Mouse (Mus musculus) lung, embryonic 14.5 days (tissue): ENCODE measurements at regions not wholly inside any gene's neighbourhood (a gene's known extent, or its start where the extent isn't known, plus 50 kb on each side); places are given as distances from the start of the nearest gene placed in this dataset.

Experiments
- ATAC-seq: fragments of 200-750 bp; cut with Nextera tagmentation; 2 replicates; pipeline ENCODE4 v1.8.0; 2017; ENCODE audit warnings: mild to moderate bottlenecking, moderate TSS enrichment, moderate library complexity; ENCODE audit not compliant: insufficient read depth
- DNase-seq: peaks from one replicate; pipeline ENCODE4 v3.0.0-alpha.2; 2015
- H3K27ac ChIP-seq: fragments of 300-500 bp; sonication (generic); 2 replicates; pipeline ENCODE4 v1.5.1; 2014; ENCODE audit warnings: low read depth, mild to moderate bottlenecking, moderate library complexity
- H3K27me3 ChIP-seq: fragments of 300-500 bp; sonication (generic); 2 replicates; pipeline ENCODE4 v1.6.1; 2014; ENCODE audit warnings: low read length, control low read depth; ENCODE audit not compliant: insufficient read depth
- H3K36me3 ChIP-seq: fragments of 300-500 bp; sonication (generic); 2 replicates; pipeline ENCODE4 v1.6.1; 2014; ENCODE audit warnings: control low read depth; ENCODE audit not compliant: insufficient read depth
- H3K4me1 ChIP-seq: fragments of 300-500 bp; sonication (generic); 2 replicates; pipeline ENCODE4 v1.6.1; 2014; ENCODE audit warnings: antibody characterized with exemption, control low read depth; ENCODE audit not compliant: insufficient read depth
- H3K4me2 ChIP-seq: fragments of 300-500 bp; sonication (generic); 2 replicates; pipeline ENCODE4 v1.6.1; 2014; ENCODE audit warnings: mild to moderate bottlenecking
- H3K4me3 ChIP-seq: fragments of 300-500 bp; sonication (generic); 2 replicates; pipeline ENCODE4 v1.5.1; 2014; ENCODE audit warnings: low read depth, low read length
- H3K9ac ChIP-seq: fragments of 300-500 bp; sonication (generic); 2 replicates; pipeline ENCODE4 v1.6.1; 2014
- H3K9me3 ChIP-seq: fragments of 300-500 bp; sonication (generic); 2 replicates; pipeline ENCODE4 v1.6.1; 2016; ENCODE audit warnings: low read depth, low read length, control low read depth
- CTCF ChIP-seq: IDR thresholded peaks from 2 replicates; pipeline ENCODE4 v1.5.1; 2016; ENCODE audit warnings: antibody characterized with exemption, low read depth
- WGBS: fragments of 180-500 bp; shearing (Covaris S2); extraction: QIAGEN DNeasy Blood & Tissue Kit; methylation state at CpG from one replicate; pipeline ENCODE4 v1.1.7; 2014; 5-methylcytosine and 5-hydroxymethylcytosine counted together

DNA sequence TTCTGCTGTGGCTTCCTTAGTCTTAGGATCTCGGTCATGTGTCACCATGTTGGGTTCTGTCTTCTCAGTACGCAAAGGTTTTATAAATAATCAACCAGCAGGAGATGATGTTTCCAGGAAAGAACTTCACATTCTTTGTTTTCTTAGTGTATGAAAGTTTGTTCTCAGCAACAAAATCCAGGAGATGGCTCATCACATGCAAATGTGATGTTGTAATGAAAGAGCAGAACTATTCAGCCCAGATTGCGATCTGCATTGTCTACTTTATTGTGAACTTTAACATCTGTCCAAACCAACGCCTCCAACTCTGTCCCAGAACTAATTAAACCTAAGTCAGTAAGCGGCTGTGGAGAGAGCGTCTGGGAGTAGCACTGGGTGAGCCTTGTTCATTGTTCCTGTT is 50.7 kb upstream of the Arhgap42 start:
- Histone ChIP-seq H3K27ac (no peak overlapping the region), H3K36me3 (no peaks in the 10 kb centered on the region), H3K27me3 (no peaks in the 10 kb centered on the region), H3K4me1 (no peaks in the 10 kb centered on the region), H3K9ac (no peak overlapping the region), H3K4me3 (no peak overlapping the region), H3K4me2 (no peak overlapping the region), H3K9me3 (no peaks in the 10 kb centered on the region)
- ATAC-seq: no peak
- no peak for DNase-seq
- 77% methylated on average over 6 of the region's 6 CpGs for WGBS
- no peak for TF ChIP-seq CTCF
